Mouse (Mus musculus): ENCODE measurements around the gene Sfmbt1. TPM values are rescaled to one million over a fixed set of nuclear protein-coding genes. Genes with fewer than 3 reads are reported as not detected.

Gene Sfmbt1
- polyA plus RNA-seq, 1 experiment from 2014 or later: 17.0 TPM

DNA sequence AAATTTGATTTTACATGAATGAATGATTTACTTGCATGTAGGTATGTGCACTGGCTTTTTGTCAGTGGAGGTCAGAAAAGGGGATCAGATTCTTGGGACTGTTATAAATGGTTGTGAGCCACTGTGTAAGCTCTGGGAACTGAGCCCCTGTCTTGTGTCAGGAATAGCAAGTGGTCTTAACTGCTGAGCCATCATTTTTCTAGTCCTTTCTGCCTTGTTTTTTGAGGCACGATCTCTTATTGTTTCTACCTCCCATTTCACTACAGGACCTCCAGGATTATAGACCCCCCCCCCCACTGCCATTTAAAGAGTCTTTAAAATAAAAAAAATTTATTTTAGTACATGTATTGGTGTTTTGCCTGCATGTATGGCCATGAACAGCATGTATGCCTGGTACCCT lies 7.2 kb downstream of the Sfmbt1 start:
- DNase-seq (ENCODE audit: low spot score): no peak
- WGBS: 92% methylated on average over 1 of the region's 1 CpGs
- H3K36me3 ChIP-seq (replicated peaks): no peaks in the 10 kb centered on the region
- no peak overlapping the region for H3K27ac ChIP-seq (replicated peaks)
- no peaks in the 10 kb centered on the region for H3K9me3 ChIP-seq
- H3K4me3 ChIP-seq: no peak overlapping the region
- peaks cover 7% of the 10 kb centered on the region for H3K4me1 ChIP-seq
- peaks cover 4% of the 10 kb centered on the region; the same call in 1 of the 2 replicates for H3K27me3 ChIP-seq (replicated peaks; ENCODE audit: low read depth, poor library complexity, severe bottlenecking)

DNA sequence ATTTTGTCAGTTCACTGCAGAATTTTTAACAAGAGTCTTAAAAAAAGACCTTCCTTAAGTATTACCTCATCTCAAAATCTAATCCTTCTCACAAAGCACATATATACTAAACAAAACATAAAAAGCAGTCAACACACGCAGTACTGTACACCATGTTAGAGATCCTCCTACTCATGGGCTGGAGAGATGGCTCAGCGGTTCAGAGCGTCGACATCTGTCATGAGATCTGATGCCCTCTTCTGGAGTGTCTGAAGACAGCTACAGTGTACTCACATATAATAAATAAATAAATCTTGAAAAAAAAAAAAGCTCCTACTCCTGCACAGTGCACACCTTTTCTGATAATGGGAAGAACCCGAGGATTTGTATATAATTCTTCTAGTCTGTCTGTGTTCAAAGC lies 7.8 kb downstream of the Sfmbt1 start:
- no peaks in the 10 kb centered on the region for H3K9me3 ChIP-seq
- H3K4me3 ChIP-seq: no peak overlapping the region
- peaks cover 3% of the 10 kb centered on the region; the same call in 1 of the 2 replicates for H3K4me1 ChIP-seq
- H3K36me3 ChIP-seq (replicated peaks): no peaks in the 10 kb centered on the region
- 86% methylated on average over 5 of the region's 5 CpGs for WGBS
- no peak overlapping the region for H3K27ac ChIP-seq (replicated peaks)
- DNase-seq (ENCODE audit: low spot score): no peak
- H3K27me3 ChIP-seq (replicated peaks; ENCODE audit: low read depth, poor library complexity, severe bottlenecking): peaks cover 4% of the 10 kb centered on the region; the same call in 1 of the 2 replicates

DNA sequence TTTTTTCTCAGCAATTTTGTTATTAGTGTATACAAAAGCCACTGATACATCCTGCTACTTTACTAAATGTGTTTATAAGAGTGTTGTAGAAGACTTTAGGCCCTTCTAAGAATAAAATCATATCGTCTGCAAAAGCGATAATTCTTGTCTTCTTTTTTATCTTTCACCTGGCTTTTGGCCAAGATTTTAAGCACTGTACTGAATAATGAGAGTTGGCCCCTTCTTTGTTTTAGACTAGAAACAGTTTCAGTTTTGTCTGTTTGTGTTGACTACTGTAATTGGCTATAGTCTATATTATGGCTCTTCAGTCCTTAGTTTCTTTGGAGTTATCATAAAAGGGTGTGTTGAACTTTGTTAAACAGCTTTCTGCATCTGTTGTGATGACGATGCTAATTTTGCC lies 17.2 kb downstream of the Sfmbt1 start:
- no peaks in the 10 kb centered on the region for H3K4me1 ChIP-seq
- no peak for DNase-seq (ENCODE audit: low spot score)
- H3K9me3 ChIP-seq: no peaks in the 10 kb centered on the region
- 95% methylated on average over 3 of the region's 3 CpGs for WGBS
- H3K27ac ChIP-seq (replicated peaks): no peak overlapping the region
- H3K36me3 ChIP-seq (replicated peaks): no peaks in the 10 kb centered on the region
- no peaks in the 10 kb centered on the region for H3K27me3 ChIP-seq (replicated peaks; ENCODE audit: low read depth, poor library complexity, severe bottlenecking)
- no peak overlapping the region for H3K4me3 ChIP-seq

DNA sequence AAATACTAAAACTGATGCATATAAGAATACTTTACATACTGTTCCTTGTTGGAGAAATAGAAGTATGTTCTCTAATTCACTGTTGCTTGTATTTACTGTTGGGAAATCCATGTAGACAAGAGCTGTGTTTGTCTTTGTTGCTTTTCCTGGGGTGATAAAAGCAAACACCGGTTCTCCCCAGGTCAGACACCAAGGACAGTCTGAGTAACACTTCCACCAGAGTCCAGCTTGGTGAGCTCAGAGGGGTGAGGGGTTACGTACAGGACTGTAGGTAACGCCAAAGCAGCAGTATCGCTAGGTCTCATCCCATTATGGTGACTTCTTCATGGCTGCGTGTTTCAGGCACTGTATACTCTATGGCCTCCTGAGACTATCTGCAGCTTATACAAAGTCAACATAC lies 20.0 kb downstream of the Sfmbt1 start:
- Histone ChIP-seq H3K4me3 (no peak overlapping the region), H3K27me3 (replicated peaks; ENCODE audit: low read depth, poor library complexity, severe bottlenecking) (no peaks in the 10 kb centered on the region), H3K9me3 (no peaks in the 10 kb centered on the region), H3K4me1 (no peaks in the 10 kb centered on the region), H3K36me3 (replicated peaks) (no peaks in the 10 kb centered on the region), H3K27ac (replicated peaks) (no peak overlapping the region)
- 95% methylated on average over 5 of the region's 5 CpGs for WGBS
- no peak for DNase-seq (ENCODE audit: low spot score)

DNA sequence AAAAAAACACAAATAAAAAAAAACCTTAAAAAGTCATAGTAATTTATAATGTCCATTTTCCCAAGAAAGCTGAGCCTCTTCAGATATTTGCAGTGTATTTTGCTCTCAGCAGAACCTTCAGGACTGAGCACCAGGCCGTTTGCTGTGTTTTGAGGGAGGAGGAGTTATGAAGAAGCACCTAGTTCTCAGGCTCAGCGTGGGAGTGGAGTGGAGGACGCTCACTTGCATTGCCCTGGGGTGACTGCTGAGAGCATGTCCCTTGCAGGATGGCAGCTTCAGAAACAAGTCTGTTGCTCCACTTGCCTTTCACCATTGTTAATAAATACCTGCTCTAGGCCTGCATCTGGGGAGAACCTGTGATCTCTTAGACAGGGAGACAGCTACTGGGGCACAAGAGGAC lies 21.2 kb downstream of the Sfmbt1 start:
- Histone ChIP-seq H3K27me3 (replicated peaks; ENCODE audit: low read depth, poor library complexity, severe bottlenecking) (no peaks in the 10 kb centered on the region), H3K4me3 (no peak overlapping the region), H3K9me3 (no peaks in the 10 kb centered on the region), H3K4me1 (no peaks in the 10 kb centered on the region), H3K27ac (replicated peaks) (no peak overlapping the region), H3K36me3 (replicated peaks) (no peaks in the 10 kb centered on the region)
- no peak for DNase-seq (ENCODE audit: low spot score)
- WGBS: 75% methylated on average over 3 of the region's 3 CpGs

GRCm38 (mm10) chr14:30736413-30736812 lies 21.8 kb downstream of the Sfmbt1 start:
- H3K4me1 ChIP-seq: no peaks in the 10 kb centered on the region
- no peak overlapping the region for H3K4me3 ChIP-seq
- H3K27ac ChIP-seq (replicated peaks): no peak overlapping the region
- 86% methylated on average over 1 of the region's 1 CpGs for WGBS
- no peaks in the 10 kb centered on the region for H3K36me3 ChIP-seq (replicated peaks)
- no peak for DNase-seq (ENCODE audit: low spot score)
- H3K9me3 ChIP-seq: no peaks in the 10 kb centered on the region
- no peaks in the 10 kb centered on the region for H3K27me3 ChIP-seq (replicated peaks; ENCODE audit: low read depth, poor library complexity, severe bottlenecking)

- Histone ChIP-seq H3K4me1 (no peaks in the 10 kb centered on the region), H3K9me3 (no peaks in the 10 kb centered on the region), H3K36me3 (replicated peaks) (peaks cover 10% of the 10 kb centered on the region), H3K4me3 (no peak overlapping the region), H3K27ac (replicated peaks) (no peak overlapping the region), H3K27me3 (replicated peaks; ENCODE audit: low read depth, poor library complexity, severe bottlenecking) (no peaks in the 10 kb centered on the region)
- no peak for DNase-seq (ENCODE audit: low spot score)
- 88% methylated on average over 3 of the region's 3 CpGs for WGBS
These were observed 29.2 kb downstream of the Sfmbt1 start for GRCm38 (mm10) chr14:30743891-30744290.

GRCm38 (mm10) chr14:30746160-30746559 lies 31.5 kb downstream of the Sfmbt1 start:
- H3K4me3 ChIP-seq: no peak overlapping the region
- DNase-seq (ENCODE audit: low spot score): no peak
- 96% methylated on average over 1 of the region's 1 CpGs for WGBS
- H3K27ac ChIP-seq (replicated peaks): no peak overlapping the region
- H3K36me3 ChIP-seq (replicated peaks): peaks cover 11% of the 10 kb centered on the region
- no peaks in the 10 kb centered on the region for H3K27me3 ChIP-seq (replicated peaks; ENCODE audit: low read depth, poor library complexity, severe bottlenecking)
- H3K4me1 ChIP-seq: no peaks in the 10 kb centered on the region
- no peaks in the 10 kb centered on the region for H3K9me3 ChIP-seq

DNA sequence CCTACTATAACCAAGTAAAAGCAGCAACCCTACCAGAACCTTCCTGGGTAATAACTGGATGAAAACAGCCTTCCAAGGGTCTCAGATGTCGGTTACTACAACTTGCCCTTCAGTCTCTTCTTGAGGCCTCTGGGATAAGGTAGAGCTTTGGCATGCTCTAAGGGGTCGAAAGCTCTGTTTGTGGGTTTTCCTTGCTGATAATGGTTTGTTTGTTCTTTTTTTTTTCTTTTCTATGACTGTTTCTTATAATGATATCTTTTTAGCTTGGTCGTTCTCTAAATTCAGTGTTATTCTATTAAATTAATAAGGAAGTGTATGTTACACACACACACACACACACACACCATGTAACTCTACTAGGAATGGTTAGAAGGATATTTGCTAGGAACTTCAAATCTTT lies 42.6 kb downstream of the Sfmbt1 start:
- H3K4me1 ChIP-seq: no peaks in the 10 kb centered on the region
- no peak overlapping the region for H3K27ac ChIP-seq (replicated peaks)
- no peaks in the 10 kb centered on the region for H3K9me3 ChIP-seq
- H3K4me3 ChIP-seq: no peak overlapping the region
- no peaks in the 10 kb centered on the region for H3K27me3 ChIP-seq (replicated peaks; ENCODE audit: low read depth, poor library complexity, severe bottlenecking)
- WGBS: 94% methylated on average over 3 of the region's 3 CpGs
- DNase-seq (ENCODE audit: low spot score): no peak
- no peaks in the 10 kb centered on the region for H3K36me3 ChIP-seq (replicated peaks)

DNA sequence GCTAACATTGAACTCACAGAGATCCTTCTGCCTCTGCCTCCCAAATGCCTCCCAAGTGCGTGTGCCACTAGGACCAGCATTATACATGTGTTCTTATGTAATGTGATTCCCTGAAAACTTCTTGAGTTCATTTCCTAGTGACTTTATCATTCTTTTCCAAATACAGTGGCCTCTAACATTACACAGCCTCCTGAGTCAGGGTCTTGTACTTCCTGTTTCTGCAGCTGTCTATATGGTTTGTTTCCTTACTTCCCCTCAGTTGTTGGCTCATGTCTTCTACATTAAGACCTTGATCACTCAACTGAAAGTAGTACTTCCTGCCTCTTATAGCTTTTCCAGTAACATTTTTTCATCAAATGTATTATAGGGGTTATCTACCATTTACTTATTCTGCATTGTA lies 46.6 kb downstream of the Sfmbt1 start:
- H3K9me3 ChIP-seq: no peaks in the 10 kb centered on the region
- WGBS: 90% methylated on average over 1 of the region's 1 CpGs
- no peak overlapping the region for H3K27ac ChIP-seq (replicated peaks)
- no peak for DNase-seq (ENCODE audit: low spot score)
- no peaks in the 10 kb centered on the region for H3K27me3 ChIP-seq (replicated peaks; ENCODE audit: low read depth, poor library complexity, severe bottlenecking)
- no peaks in the 10 kb centered on the region for H3K4me1 ChIP-seq
- no peak overlapping the region for H3K4me3 ChIP-seq
- no peaks in the 10 kb centered on the region for H3K36me3 ChIP-seq (replicated peaks)

DNA sequence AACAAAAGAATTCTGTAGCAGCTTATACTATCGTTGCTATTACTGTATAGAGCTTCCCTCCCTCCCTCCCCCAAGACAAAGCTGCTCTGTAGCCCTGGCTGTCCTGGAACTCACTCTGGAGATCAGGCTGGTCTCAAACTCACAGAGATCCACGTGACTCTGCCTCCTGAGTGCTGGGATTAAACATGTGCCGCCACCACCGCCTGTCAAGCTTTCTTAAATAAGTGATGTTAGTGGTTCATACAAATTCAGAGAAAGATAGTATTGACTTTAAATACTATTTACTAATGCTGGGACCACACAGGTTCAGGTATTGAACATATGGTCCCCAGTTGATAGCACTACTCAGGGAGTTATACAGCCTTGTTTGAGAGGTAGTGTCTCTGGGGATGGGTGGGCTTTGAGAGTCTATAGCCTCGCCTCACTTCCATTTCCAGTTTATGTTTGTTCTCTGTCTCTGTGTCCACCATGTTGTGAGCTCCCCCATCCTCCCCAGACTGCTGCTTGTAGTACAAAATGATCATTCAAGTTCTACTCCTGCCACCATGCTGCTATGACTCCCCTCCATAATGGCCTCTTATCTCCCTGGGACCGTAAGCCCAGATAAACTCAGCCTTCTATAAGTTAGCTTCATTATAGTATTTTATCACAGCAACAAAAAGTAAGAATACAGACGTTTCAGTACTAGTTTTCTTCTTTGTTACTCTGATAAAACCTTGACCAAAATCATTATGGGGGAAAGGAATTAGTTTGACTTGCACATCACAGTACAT lies 47.7 kb downstream of the Sfmbt1 start:
- Histone ChIP-seq H3K27ac (replicated peaks) (no peak overlapping the region), H3K4me3 (no peak overlapping the region), H3K9me3 (no peaks in the 10 kb centered on the region), H3K27me3 (replicated peaks; ENCODE audit: low read depth, poor library complexity, severe bottlenecking) (no peaks in the 10 kb centered on the region), H3K36me3 (replicated peaks) (0 out of 2 replicates have a peak, but pooled peaks cover 2% of the 10 kb centered on the region), H3K4me1 (no peaks in the 10 kb centered on the region)
- 89% methylated on average over 7 of the region's 7 CpGs for WGBS
- no peak for DNase-seq (ENCODE audit: low spot score)

DNA sequence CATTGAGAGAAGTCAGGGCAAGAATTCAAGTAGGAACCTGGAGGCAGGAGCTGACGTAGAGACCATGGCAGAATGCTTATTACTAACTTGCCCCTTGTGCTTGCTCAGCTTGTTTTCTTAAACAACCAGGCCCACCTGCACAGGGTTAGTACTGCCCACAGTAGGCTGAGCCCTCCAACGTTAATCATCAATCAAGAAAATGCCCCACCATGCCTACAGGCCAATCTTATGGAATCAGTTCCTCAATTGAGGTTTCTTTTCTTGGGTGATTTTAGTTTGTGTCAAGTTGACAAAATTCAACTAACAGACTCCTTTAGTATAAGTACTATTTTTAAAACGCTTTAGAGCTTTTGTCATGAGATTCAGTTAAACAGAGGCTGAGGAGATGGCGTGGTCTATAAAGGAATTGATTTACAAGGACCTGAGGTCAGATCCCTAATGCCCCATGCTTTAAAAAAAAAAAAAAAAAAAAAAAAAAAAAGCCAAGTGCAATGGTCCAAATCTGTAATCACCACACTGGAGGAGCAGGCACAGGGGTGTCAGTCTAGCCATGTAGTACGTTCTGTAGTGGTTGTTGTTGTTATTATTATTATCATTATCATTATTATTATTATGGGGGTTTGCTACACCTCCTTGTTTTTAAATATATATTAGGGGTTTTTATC lies 48.4 kb downstream of the Sfmbt1 start:
- 80% methylated on average over 5 of the region's 5 CpGs for WGBS
- no peaks in the 10 kb centered on the region for H3K9me3 ChIP-seq
- DNase-seq (ENCODE audit: low spot score): no peak

GRCm38 (mm10) chr14:30784614-30785013 lies 70.0 kb downstream of the Sfmbt1 start:
- peaks cover 50% of the 10 kb centered on the region for H3K36me3 ChIP-seq (replicated peaks)
- no peak overlapping the region for H3K4me3 ChIP-seq
- no peak overlapping the region for H3K27ac ChIP-seq (replicated peaks)
- no peaks in the 10 kb centered on the region for H3K9me3 ChIP-seq
- no peaks in the 10 kb centered on the region for H3K27me3 ChIP-seq (replicated peaks; ENCODE audit: low read depth, poor library complexity, severe bottlenecking)
- H3K4me1 ChIP-seq: no peaks in the 10 kb centered on the region
- WGBS: 90% methylated on average over 6 of the region's 6 CpGs
- no peak for DNase-seq (ENCODE audit: low spot score)

More for the DNA sequence above, 48.4 kb downstream of the Sfmbt1 start:
- H3K36me3 ChIP-seq (replicated peaks): peaks cover 8% of the 10 kb centered on the region
- no peaks in the 10 kb centered on the region for H3K4me1 ChIP-seq
- H3K27me3 ChIP-seq (replicated peaks; ENCODE audit: low read depth, poor library complexity, severe bottlenecking): no peaks in the 10 kb centered on the region
- H3K27ac ChIP-seq (replicated peaks): no peak overlapping the region
- no peak overlapping the region for H3K4me3 ChIP-seq

Measured in embryonic facial prominence, embryonic 10.5 days (tissue).